Mouse (Mus musculus): ENCODE results near the gene Cpox. TPM values are rescaled to one million over a fixed set of nuclear protein-coding genes. Genes with fewer than 3 reads are reported as not detected.

Cpox gene
- total RNA-seq, 1 experiment from 2014 or later = 19.6 TPM

DNA sequence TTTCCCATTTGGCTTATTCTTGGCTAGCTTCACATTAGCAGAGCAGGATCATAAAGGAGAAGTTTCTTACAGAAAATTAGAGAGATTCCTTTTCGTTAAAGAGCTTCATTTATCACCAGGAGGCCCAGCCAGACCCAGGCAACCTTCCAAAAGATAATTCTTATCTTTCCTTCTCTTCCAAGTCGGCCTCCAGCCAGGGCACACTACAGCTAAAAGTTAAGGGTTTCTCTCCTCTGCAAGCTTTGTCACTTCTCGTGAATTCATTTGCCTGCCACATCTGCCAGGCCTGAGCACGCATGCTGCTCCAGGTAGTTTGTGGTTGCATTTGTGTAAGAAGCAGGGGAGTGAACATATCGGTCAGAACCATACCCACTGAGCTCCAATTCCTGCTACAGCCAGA lies 828 bp upstream of the Cpox start:
- DNase-seq = no peak

DNA sequence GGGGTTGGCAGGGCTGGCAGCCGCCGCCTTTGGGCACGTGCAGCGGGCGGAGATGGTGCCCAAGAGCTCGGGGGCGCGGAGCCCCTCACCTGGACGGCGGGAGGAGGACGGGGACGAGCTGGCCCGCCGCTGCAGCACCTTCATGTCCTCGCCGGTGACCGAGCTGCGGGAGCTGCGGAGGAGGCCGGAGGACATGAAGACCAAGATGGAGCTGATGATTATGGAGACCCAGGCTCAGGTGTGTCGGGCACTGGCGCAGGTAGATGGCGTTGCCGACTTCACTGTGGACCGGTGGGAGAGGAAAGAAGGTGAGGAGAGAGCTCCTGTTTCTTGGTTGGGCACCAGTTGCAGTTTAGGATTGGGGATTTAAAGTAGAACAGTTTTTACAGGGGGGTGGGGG lies 551 bp downstream of the Cpox start:
- DNase-seq = no peak

DNA sequence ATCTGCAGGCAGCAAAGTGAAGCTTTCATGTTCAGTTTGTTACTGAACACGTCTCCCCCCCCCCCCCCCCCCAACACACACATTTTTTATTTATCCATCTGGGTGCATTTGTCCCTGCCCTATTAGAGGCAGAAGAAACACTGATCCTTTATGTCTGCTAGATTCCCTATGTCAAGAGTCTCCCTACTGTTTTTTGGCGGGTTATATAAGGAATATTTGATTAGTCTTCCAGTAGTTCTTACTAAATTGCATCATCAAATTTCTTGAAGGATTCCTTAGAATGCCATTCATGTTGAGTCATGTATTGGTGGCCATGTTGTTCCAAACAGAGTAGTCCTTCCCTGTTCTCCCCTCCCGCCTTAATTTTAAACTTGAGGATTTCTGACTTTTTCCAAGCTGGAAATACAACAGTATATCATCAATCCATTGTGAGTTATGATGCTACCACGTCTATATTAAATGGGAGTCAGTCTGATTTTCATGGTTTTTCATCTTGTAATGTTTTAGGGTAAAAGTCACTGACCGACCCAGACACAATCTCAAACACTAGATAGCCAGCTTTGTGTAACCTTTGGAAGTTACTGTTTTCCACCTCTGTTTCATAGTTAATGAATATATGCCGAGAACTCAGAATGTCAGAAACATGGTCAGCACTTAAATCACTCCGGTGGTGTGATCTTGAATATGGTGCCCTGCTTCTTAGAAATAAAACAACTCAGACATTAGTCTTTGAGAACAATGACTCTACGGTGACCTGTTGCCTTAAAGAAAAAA lies 1.3 kb downstream of the Cpox start:
- DNase-seq = no peak

DNA sequence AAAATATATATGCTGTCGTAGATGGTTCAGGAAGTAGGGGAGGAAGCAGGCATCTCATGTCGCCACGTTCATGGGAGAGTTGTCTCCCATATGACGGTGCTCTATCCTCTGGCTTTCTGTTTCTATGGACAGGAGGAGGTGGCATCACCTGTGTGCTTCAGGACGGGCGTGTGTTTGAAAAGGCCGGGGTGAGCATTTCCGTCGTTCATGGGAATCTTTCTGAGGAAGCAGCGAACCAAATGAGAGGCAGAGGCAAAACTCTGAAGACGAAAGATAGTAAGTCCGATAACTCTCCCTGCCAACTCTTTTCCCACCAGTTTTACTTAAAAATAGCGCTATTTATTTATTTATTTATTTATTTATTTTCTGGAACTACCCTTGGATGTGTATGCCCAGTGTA lies 2.3 kb downstream of the Cpox start:
- no peak for DNase-seq

DNA sequence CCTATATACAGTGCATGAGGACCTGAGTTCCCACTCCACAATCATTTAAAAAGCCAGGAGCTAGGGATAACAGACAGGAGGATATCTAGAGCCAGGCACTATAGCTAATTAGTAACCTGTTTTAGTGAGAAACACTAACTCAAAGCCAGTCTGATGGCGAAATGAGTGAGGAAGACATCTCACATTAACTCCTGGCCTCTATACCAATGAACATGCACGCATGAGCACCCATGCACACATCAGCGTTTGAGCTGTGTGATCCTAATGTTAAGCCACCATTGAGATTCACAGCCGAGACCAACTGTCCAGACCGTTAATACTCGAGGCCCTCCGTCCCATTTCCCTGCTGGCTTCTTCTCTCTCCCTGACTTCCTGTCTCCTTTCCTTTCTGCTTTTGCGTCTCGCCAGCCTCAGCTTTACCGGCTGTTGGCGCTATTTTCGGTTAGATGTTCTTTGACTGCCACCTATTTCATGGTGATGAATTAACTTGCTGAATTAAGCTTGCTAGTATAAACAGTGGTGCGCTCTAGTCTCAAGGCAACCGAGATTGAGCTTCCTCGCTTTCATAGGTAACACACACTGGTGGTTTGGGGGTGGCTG lies 3.8 kb downstream of the Cpox start:
- DNase-seq = no peak

DNA sequence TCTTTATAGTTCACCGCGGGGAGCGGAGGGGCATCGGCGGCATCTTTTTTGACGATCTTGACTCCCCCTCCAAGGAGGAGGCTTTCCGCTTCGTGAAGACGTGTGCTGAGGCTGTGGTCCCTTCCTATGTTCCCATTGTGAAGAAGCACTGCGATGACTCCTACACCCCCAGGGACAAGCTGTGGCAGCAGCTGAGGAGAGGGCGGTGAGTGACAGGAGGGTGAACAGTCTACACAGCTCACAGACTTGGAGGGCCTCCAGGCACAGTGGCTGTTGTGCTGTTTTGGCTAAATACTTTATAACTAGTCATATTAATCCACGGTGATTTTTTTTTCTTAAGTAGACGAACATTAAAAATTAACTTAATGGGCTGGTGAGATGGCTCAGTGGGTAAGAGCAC lies 5.2 kb downstream of the Cpox start:
- DNase-seq = no peak

DNA sequence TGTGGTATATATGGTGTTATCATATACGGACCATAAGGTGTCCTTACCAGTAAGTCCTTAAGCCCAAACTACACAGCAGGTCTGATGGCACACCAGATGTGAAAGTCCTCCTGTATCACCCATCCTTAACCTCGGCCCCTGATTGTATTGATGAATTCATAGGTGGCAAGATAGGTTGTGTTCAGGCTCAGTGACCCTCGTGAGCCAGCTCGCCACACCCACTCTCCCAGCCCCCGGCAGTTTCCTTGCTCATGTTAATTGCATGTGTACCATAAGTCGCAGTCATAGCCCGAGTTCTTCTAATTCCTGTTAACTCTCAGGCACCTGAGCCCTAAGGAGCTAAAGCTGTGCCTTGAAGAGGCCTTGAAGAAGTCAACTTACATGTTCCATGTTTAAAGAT lies 6.1 kb downstream of the Cpox start:
- no peak for DNase-seq

DNA sequence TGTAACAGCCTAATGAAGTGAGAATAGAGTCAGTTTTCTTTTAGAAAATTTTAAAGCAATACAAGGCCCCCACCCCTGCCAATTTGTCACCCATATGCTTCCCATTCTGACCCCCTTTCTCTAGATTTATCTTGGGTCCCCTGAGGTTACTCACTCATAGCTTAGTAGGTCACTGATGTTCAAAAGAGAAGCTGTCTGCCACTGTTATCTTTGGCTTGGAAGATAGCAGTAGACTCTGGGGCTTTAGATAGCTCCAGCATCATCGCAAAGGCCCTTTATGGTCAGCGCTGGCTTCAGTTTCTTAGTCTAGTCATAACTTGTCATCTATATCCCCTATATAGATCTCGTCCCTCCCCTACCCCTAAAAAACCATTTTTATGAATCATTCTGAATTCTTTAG lies 6.5 kb downstream of the Cpox start:
- DNase-seq = no peak

DNA sequence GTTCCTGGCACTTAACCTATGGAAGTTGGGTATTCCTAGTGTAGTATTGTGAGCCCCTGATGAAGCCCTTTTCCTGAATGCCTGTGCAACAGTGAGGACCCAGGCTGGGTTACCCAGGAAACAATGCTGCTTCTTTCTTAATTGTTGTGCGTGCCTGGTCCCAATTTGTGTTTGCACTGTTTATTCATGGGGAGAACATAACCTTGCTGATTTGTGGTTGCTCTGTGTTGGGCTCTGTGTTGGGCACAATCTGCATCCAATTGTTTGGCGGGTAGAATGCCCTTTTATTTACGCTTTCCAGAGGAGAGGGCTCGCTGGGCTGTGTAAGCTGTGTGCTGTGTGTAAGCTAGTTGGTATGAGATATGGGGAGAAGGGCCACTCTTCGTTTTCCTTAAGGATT lies 7.4 kb downstream of the Cpox start:
- no peak for DNase-seq

DNA sequence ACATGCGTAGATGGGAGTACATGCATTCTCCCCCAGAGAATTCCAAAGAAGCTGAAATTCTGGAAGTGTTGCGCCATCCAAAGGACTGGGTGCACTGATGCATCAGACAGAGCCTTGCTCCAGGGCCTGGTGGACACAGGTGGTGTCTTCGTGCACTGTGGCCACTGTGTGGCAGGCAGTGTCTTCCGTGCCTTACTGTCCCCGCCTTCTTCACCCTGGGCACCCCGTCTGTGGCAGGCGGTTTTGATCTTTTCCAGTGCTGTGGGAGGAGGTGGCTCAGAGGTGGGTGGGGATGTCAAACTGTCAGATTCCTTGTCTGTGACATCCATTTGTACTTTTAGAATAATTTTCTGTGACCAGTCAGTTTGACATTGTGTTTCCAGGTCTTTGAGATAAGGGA lies 8.6 kb downstream of the Cpox start:
- no peak for DNase-seq

DNA sequence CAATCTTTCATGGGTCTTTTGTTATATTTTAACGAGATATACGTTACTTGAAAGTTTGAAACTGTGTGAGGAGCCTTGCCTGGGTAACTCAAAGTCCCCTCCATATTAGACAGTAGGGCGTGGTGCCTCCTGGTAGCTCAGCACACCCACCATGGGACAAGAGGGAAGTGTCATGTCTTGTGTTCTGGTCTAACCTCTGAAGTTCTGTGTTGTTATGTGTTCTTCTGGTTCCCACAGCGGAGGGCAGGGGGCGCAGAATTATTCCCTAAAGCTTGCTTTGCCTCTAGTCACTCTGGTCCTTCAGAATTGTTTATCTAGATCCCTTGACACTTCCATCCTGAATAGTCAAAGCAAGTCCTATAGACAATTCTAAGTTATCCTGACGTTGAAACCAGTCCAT lies 12.0 kb downstream of the Cpox start:
- DNase-seq = no peak

DNA sequence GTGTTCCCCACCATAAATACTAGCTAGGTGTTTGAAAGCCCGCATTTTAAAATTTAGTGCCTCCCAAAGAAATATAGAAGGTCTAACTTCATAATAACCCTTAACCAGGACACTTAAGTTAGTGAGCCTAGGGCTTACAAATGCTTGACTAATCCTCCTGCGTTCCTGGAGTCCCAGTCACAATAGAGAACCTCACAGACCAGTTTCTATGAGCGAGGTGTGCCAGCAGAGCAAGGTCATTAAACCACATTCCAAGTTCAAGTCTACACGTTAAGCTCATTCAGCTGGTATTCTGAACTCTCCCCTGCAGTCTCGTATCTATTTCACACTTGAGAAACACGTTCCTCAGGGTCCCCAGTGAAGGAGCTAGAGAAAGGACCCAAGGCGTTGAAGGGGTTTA lies 12.8 kb downstream of the Cpox start:
- no peak for DNase-seq

DNA sequence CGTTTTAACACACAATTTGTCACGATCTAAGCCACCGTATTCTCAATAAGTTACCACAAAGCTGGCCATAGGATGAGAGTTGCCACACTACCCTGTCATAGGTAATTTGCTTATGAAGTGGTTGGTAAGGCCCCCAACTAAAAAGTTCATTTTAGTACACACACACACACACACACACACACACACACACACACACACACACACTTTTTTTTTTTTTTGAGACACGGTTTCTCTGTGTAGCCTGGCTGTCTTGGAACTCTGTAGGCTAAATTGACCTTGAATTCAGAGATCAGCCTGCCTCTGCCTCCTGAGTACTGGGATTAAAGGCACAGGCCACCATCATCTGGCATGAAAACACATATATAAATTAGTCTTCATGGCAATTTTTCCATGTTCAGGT lies 13.8 kb downstream of the Cpox start:
- DNase-seq = no peak

DNA sequence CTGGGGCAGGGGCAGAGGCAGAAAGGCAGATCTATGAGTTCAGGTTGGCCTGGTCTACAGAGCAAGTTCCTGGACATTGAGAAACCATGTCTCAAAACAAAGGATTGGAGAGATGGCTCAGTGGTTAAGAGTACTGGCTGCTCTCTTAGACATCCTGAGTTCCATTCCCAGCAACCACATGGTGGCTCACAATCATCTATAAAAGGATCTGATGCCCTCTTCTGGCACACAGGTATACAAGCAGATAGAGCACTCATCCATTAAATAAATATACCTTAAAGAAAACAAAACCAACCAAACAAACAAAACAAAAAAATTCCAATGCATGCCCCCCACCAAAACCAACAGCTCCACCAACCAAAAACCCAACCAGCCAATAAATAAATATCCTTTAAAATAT lies 14.4 kb downstream of the Cpox start:
- no peak for DNase-seq

DNA sequence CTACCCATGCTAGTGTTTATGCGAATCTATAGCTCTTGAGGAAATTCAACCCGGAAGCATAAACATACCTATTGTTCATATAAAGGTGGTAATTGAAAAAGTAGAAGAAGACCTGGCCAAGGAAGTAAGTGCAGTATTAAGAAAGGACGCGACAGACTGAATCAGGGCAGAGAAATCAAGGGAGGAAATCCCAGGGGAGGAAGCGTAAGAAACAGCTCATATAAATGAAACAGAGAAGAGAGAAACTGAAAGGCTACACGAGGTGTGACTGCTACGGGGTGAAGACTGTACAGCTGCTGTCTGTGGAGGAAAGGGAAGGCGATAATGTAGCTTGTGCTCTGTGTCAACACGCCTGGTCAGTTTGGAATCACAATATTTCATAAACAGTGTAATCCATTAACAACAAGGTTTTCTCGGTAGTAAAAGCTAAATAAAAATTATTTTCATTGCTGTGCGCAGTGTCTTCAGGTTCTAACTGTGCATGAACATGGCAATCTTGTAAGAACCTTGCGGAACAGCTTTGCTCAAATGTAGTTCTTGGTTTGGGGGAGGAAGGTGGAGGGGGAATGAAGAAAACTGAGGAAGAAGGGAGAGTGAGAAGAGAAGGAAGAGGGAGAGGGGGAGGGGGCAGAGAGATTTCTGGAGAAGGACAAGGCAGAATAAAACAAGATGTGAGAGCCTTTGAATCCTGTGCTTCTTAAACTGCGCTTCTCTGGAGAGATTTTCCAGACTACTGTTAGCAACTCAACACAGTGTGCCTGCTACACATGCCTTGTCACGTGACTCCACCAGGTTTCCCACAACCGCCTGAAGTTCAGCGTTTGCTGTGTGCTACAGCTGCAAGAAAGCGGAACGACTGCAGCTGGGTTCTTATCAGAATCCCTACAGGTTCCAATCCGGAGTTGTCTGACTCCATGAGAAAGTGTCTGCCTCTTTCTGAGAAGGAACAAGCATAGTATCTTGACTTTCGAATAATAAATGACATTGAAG lies 15.8 kb downstream of the Cpox start:
- no peak for DNase-seq

DNA sequence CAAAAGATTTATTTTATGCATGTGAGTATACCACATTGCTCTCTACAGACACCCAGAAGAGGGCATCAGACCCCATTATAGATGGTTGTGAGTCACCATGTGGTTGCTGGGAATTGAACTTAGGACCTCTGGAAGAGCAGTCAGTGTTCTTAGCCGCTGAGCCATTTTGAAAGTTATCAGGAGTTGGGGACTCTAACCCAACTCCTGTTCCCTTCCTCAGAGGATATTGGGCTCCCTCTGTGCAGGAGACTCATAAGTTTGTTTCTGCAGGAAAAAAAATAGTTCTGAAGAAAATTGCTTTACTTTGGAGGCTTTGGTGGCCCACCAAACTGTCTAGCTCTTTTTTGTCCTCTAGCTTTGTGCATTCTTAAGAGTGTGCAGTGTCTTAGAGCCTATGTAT lies 18.4 kb downstream of the Cpox start:
- no peak for DNase-seq

DNA sequence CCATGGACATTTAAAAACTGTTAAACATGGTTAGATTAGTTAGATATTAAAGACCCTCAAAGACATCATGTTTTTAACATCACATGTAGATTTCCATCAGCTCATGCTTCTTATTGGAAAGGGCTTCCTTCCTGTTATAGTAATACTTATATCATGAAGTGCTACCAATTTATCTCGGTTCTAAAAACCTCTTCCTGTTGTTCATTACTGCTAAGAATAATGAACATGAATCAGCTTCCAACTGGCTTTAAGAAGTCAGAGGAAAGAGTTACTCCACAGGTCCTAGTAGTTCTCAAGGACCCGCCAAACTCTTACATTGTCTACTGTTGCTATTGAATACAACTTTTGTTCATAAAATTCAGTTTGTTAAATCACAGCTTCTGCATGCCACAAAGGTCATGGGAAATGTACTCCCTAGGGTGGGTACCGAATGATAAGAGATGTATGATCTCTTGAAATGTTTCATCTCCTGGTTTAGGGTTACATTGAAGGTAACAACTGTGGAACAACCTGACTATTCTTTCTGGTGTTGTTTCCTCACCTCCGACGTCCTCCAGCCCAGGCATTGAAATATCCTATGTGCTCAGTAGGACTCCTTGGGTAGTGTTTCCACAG lies 19.6 kb downstream of the Cpox start:
- DNase-seq = no peak

DNA sequence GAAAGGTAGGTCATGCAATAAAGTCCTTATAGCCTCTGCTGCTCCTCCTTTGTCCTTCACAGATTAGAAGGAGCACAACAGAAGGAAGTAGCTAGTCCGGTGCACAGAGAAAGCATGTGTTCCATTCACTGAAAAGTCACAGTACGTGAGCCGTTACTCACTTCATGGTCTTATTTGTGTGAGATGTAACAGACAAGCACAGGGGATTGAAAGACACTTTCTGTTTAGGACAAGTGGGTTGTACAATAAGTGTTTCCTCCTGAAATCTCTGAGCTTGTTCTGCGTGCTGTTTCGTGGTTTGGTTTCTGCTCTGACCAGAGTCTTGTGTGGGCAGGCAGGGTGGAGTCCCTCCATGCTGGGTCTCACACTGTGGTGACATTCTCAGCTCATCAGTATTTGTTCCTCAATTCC lies 20.2 kb downstream of the Cpox start:
- DNase-seq = no peak

DNA sequence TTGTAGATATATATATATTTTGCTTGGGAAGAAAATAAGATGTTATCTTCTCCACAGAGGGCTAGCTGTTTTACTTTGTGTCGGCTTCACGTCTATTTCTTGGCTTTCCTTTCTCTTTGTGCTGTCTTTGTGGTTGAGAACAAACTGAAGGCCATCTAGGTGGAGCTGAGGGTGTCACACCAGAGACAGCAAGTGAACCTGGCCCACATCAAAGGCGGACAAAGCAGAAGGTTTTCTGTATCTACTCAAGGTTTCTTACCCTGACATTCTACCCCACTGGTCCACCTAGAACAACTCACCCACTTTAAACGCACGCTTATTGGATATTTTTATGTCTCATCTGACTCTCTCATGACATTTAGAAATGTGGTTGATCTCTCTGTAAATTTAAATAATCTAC lies 24.0 kb downstream of the Cpox start:
- DNase-seq = no peak

DNA sequence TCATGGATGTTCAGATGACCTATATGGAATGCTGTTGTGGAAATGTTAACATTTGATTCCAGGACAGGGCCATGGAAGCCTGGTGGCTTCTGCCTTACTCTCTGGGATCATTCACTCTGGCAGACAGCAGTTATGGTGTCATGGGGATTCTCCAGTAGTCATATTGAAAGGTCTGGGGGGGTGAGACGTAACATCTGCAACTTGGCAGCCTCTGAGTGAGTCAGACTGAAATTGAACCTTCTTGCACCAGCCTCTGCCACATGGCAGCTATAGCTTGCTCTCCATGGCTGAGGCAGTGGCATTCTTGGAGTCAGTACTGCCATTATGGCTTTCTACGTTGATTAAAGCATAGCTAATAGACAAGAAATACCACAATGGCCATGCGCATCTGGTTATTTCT lies 26.7 kb downstream of the Cpox start:
- no peak for DNase-seq

DNA sequence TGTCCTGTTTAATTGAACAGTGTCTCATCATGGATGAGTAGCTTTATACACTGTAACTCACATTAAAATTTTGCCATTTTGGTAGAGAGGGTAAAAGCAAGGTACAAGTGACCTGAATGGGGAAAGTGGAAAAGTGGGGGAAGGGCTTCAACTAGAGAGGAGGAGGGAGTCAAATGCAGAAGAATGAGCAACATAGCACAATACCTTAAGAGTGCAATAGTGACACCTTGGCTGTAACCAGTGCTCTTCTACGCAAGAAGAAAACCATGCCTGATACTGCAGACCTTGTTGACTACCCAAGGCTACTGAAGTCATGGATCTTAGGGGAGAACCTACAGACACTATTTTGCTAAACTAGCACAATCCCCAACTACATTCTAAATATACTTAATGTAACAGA lies 27.2 kb downstream of the Cpox start:
- DNase-seq = no peak

DNA sequence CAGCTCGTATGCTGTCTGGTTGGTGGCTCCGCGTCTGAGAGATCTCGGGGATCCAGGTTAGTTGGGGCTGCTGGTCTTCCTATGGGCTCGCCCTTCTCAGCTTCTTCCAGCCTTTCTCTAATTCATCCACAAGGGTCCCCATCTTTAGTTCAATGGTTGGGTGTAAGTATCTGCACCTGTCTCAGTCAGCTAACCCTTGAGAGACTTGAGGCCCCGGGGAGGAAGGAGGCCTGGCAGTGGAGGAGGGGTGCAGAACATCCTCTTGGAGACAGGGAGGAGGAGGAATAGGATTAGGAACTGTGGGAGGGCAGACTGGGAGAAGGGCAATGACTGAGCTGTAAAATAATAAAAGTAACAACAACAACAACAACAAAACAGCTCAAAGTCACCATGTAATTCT lies 30.1 kb downstream of the Cpox start:
- DNase-seq = no peak

Measured in adrenal gland, postnatal 25 days (tissue).